Mouse (Mus musculus) liver, postnatal 0 days (tissue): ENCODE results near the gene Hsp90ab1. TPM values are rescaled to one million over a fixed set of nuclear protein-coding genes. Genes with fewer than 3 reads are reported as not detected.

ENCODE experiments used
- ATAC-seq: fragments of 200-750 bp; cut with Nextera tagmentation; 2 replicates; pipeline ENCODE4 v1.8.0; 2017; ENCODE audit warnings: mild to moderate bottlenecking, moderate library complexity
- DNase-seq: peaks from one replicate; pipeline ENCODE4 v3.0.0-alpha.2; 2016
- H3K27ac ChIP-seq: fragments of 300-500 bp; sonication (generic); 2 replicates; pipeline ENCODE4 v1.5.1; 2014; ENCODE audit warnings: antibody characterized with exemption, moderate library complexity, mild to moderate bottlenecking, low read depth
- H3K27me3 ChIP-seq: fragments of 300-500 bp; sonication (generic); 2 replicates; pipeline ENCODE4 v1.6.1; 2014; ENCODE audit warnings: low read length, control low read depth, mixed read lengths; ENCODE audit not compliant: insufficient read depth
- H3K36me3 ChIP-seq: fragments of 300-500 bp; sonication (generic); replicated peaks from 2 replicates; pipeline ENCODE4 v1.6.1; 2014; ENCODE audit warnings: mild to moderate bottlenecking, control low read depth, low read length, moderate library complexity, mixed read lengths; ENCODE audit not compliant: insufficient read depth
- H3K4me1 ChIP-seq: fragments of 300-500 bp; sonication (generic); 2 replicates; pipeline ENCODE4 v1.6.1; 2014; ENCODE audit warnings: antibody characterized with exemption, mild to moderate bottlenecking, control low read depth; ENCODE audit not compliant: insufficient read depth
- H3K4me2 ChIP-seq: fragments of 300-500 bp; sonication (generic); 2 replicates; pipeline ENCODE4 v1.6.1; 2014; ENCODE audit warnings: low read depth, mild to moderate bottlenecking, low read length, moderate library complexity, mixed read lengths
- H3K4me3 ChIP-seq: fragments of 300-500 bp; sonication (generic); 2 replicates; pipeline ENCODE4 v1.5.1; 2014; ENCODE audit warnings: low read depth, low read length
- H3K9ac ChIP-seq: fragments of 300-500 bp; sonication (generic); replicated peaks from 2 replicates; pipeline ENCODE4 v1.6.1; 2014; ENCODE audit warnings: mild to moderate bottlenecking, moderate library complexity
- H3K9me3 ChIP-seq: fragments of 300-500 bp; sonication (generic); 2 replicates; pipeline ENCODE4 v1.6.1; 2016; ENCODE audit warnings: mild to moderate bottlenecking, control low read depth, low read length, mixed read lengths
- CTCF ChIP-seq: sonication (generic); IDR thresholded peaks from 2 replicates; pipeline ENCODE4 v1.5.1; 2016; ENCODE audit warnings: antibody characterized with exemption, low read depth
- EP300 ChIP-seq: IDR thresholded peaks from 2 replicates; pipeline ENCODE4 v1.6.1; 2016; ENCODE audit warnings: antibody characterized with exemption, low read depth, mild to moderate bottlenecking
- WGBS: fragments of 180-500 bp; shearing (Covaris S2); extraction: QIAGEN DNeasy Blood & Tissue Kit; methylation state at CpG from one replicate; pipeline ENCODE4 v1.1.7; 2014; ENCODE audit not compliant: insufficient replicate concordance; 5-methylcytosine and 5-hydroxymethylcytosine counted together
- polyA plus RNA-seq: library from polyadenylated mRNA; unstranded; fragments of >200 nt; fragmentation: Nextera tagmentation; extraction: Ambion mirVana; gene quantifications from 2 replicates; pipeline ENCODE4 v1.2.1, GENCODE M21; 2015

Hsp90ab1 gene
- polyA plus RNA-seq, 1 experiment from 2014 or later, result 445 TPM

DNA sequence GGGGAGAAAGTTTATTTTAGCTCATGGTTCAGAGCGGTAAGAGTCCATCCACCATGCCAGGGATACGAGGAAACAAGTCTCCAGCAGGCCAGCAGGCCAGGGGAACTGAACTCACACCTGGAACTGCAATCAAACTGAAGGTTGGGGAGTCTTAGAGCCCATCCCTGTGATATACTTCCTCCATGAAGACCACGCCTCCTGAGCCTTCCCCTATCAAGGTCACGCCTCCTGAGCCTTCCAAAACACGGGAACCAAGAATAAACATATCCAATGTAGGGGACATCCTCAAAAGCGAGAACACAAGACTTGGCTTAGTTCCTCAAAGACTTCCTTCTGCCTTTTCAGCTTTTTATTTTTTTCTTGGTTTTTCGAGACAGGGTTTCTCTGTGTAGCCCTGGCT is 39.9 kb upstream of the Hsp90ab1 start:
- DNase-seq (no peak), ATAC-seq (0 out of 2 replicates have a peak, but pooled peaks have one; percentile 20)
- 54% methylated on average over 7 of the region's 7 CpGs for WGBS

GRCm38 (mm10) chr17:45612008-45612407 is 38.9 kb upstream of the Hsp90ab1 start:
- Histone ChIP-seq H3K27me3 (no peaks in the 10 kb centered on the region), H3K4me2 (no peak overlapping the region), H3K4me3 (no peak overlapping the region), H3K4me1 (peaks cover 8% of the 10 kb centered on the region), H3K27ac (no peak overlapping the region), H3K9ac (no peak overlapping the region), H3K9me3 (no peaks in the 10 kb centered on the region), H3K36me3 (no peaks in the 10 kb centered on the region)
- TF ChIP-seq CTCF (no peak), EP300 (no peak)
- 69% methylated on average over 8 of the region's 8 CpGs for WGBS
- no peak for ATAC-seq
- DNase-seq, result no peak

More for the DNA sequence above, 39.9 kb upstream of the Hsp90ab1 start:
- no peak overlapping the region for H3K9ac ChIP-seq
- no peak overlapping the region for H3K4me2 ChIP-seq
- H3K9me3 ChIP-seq, result no peaks in the 10 kb centered on the region
- no peaks in the 10 kb centered on the region for H3K36me3 ChIP-seq
- H3K4me3 ChIP-seq, result no peak overlapping the region
- no peaks in the 10 kb centered on the region for H3K27me3 ChIP-seq
- H3K4me1 ChIP-seq, result peaks cover 8% of the 10 kb centered on the region
- H3K27ac ChIP-seq, result no peak overlapping the region
- TF ChIP-seq CTCF, result no peak
- TF ChIP-seq EP300, result no peak

GRCm38 (mm10) chr17:45610144-45610866 is 37.2 kb upstream of the Hsp90ab1 start:
- Histone ChIP-seq H3K36me3 (no peaks in the 10 kb centered on the region), H3K27me3 (no peaks in the 10 kb centered on the region), H3K9me3 (no peaks in the 10 kb centered on the region), H3K4me3 (no peak overlapping the region), H3K4me1 (peaks cover 8% of the 10 kb centered on the region), H3K4me2 (no peak overlapping the region), H3K9ac (peak overlapping the region; percentile 11; the same call in 1 of the 2 replicates), H3K27ac (peak overlapping the region; percentile 34; the same call in 1 of the 2 replicates)
- TF ChIP-seq EP300 (no peak), CTCF (no peak)
- DNase-seq (no peak), ATAC-seq (peak; percentile 60)
- 45% methylated on average over 5 of the region's 5 CpGs for WGBS

DNA sequence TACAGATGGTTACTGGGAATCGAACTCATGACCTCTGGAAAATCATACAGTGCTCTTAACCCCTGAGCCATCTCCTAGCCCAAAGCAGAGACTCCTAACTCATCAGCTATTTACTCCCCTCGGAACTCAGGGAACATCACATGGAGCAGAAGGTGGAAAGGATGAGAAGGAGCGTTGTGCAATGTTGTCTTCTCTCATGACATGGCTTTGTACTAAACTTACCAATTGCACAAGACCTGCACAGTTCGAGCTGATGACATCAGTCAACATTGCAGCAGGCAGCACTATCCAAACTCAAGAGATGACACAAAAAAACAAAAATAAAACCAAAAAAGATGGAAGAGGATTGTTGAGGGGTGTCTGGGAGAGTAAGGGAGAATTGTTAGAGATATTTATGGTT is 35.3 kb upstream of the Hsp90ab1 start:
- no peak for DNase-seq
- ATAC-seq, result peak; percentile 90
- H3K9ac ChIP-seq, result no peak overlapping the region

DNA sequence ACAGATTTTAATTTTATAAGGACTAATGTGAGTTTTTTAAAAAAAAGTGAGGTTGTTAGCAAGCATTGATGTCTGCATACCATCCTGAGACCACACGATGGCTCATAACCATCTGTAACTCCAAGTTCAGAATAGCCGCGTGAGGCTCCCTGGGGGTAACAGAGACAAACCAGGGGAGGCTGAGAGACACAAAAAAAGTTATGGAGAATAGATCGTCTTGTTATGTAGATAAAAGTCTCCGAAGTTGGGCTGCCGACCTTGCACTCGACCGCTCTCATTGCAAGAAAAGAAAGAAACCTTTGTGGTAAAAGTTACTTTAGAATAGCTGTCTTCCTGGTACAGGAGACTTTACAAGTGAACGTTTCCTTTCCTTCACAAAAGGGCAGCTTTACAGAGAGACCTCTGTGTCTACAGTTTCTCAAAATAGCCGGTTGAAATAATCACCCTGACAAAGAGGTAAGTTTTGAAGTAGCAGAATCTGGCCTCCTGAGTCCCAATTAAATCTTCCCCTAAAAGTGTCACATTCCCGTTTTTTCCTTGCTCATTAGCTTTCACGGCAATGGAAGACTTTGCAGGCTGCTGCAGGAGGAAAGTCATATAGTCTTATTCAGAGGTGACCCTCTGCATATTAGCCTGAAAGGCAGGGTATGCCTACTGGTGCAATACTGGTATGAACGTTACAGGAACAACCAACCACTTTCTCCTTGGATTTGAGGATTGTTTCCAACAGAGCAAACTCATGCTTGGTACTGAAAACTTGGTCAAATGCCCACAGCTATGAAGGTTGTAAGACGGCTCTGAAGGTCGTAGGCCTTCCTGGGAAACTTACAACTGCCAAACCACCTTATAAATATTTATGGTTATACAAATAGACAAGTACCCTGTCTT is 34.2 kb upstream of the Hsp90ab1 start:
- TF ChIP-seq CTCF, result no peak
- no peak for TF ChIP-seq EP300
- H3K4me2 ChIP-seq, result no peak overlapping the region
- H3K27me3 ChIP-seq, result no peaks in the 10 kb centered on the region
- H3K4me3 ChIP-seq, result no peak overlapping the region
- ATAC-seq (no peak), DNase-seq (no peak)
- H3K36me3 ChIP-seq, result no peaks in the 10 kb centered on the region
- peaks cover 8% of the 10 kb centered on the region for H3K4me1 ChIP-seq
- no peak overlapping the region for H3K9ac ChIP-seq
- H3K27ac ChIP-seq, result no peak overlapping the region
- H3K9me3 ChIP-seq, result no peaks in the 10 kb centered on the region
- 70% methylated on average over 15 of the region's 15 CpGs for WGBS

More for the DNA sequence above, 35.3 kb upstream of the Hsp90ab1 start:
- no peak overlapping the region for H3K4me3 ChIP-seq
- no peaks in the 10 kb centered on the region for H3K36me3 ChIP-seq
- H3K27me3 ChIP-seq, result no peaks in the 10 kb centered on the region
- no peaks in the 10 kb centered on the region for H3K9me3 ChIP-seq
- peaks cover 8% of the 10 kb centered on the region for H3K4me1 ChIP-seq
- H3K4me2 ChIP-seq, result no peak overlapping the region
- WGBS, result 57% methylated on average over 4 of the region's 4 CpGs
- no peak for TF ChIP-seq CTCF
- TF ChIP-seq EP300, result peak; percentile 79
- H3K27ac ChIP-seq, result peak overlapping the region; percentile 83

DNA sequence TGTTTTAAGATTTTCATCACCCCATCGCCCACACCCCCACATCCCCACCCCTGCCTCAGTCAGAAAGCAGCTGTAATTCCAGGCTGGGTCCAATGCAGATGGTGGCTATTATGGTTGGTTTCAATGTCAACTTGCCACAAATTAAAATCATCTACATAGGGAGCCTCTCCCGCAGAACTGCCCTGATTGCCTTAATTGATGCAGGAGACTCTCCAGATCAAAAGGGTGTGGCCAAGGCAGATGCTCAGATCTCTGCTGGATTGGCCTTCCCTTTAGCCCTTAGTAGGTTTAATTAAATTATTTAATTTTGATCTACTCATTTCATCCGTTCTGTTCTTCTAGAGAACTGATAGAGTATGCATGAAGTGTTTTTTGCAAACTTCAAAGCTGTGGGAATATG is 29.9 kb upstream of the Hsp90ab1 start:
- Histone ChIP-seq H3K27ac (no peak overlapping the region), H3K9ac (no peak overlapping the region), H3K4me1 (peaks cover 25% of the 10 kb centered on the region), H3K4me3 (no peak overlapping the region), H3K4me2 (no peak overlapping the region), H3K9me3 (no peaks in the 10 kb centered on the region), H3K27me3 (0 out of 2 replicates have a peak, but pooled peaks cover 3% of the 10 kb centered on the region), H3K36me3 (no peaks in the 10 kb centered on the region)
- DNase-seq (no peak), ATAC-seq (no peak)
- TF ChIP-seq EP300, result no peak
- WGBS, result 79% methylated on average over 3 of the region's 3 CpGs
